Mouse (Mus musculus): ENCODE measurements around the gene Gm4491. TPM values are rescaled to one million over a fixed set of nuclear protein-coding genes. Genes with fewer than 3 reads are reported as not detected.

The Gm4491 gene
- total and polyA plus RNA-seq, 3 experiments = not detected

DNA sequence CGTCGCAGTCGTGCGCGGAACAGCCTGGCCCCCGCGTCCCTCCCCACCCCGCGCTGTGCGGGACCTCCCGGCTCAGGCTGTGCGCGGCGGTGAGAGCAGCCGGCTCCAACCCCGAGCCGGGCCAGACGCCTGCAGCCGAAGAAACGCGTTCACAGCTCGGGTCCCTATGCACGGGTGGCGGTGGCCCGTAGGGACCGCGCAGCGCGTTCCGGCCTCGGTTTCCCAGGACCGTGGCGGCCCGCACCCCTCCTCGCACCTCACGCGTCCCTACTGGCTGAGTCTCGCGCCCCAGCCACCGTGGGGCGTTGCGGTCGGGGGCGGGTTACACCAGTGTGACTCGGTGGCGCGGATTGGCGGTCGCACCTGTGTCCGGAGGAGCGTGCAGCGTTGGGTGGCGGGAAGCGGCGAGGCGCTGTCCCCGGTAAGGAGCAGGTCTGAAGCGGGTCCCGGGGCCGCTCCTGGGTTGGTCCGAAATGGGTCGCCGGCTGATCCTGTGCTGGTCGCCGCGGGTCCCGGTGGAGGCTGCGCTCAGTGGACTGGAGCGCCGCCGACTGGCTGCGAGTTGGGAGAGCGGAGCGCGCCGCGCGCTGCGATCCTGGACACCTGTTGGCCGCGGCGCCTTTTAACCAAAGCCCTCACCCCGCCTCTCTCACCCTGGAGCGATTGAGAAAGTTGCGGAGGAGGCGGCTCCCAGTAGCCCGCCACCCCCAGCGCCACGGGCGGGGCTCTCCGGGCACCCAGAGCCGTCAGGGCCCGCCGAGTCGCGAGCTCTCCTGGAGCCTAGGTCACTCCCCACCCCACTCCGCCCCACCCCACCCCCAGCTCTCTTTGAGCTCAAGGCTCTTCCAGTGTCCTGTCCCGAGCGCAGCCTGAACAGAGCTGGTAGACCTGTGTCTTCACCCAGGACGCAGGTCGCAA lies 11.3 kb downstream of the Gm4491 start, which contains the start of gene Gjb2:
Gene Gjb2 (minus strand): TSS at position 597 of the 918 bp plus-strand sequence.
- H3K36me3 ChIP-seq (replicated peaks in 1 of 2; ENCODE audit: control insufficient read depth in 1 of 2, insufficient read depth in 1 of 2, low read length in 1 of 2) = no peaks in the 10 kb centered on the region
- H3K4me1 ChIP-seq (ENCODE audit: control insufficient read depth in 1 of 2, insufficient read depth in 2 of 2) = no peaks in the 10 kb centered on the region
- H3K9me3 ChIP-seq (replicated peaks; ENCODE audit: low read length) = peaks cover 4% of the 10 kb centered on the region
- dilution Hi-C loops (cut with MboI; ENCODE audit: extremely low pct_ligation_motif_present, extremely low pct_unique_long_range_greater_than_20kb, low sequenced_read_pairs) = no loop called here
- in situ Hi-C loops (cut with MboI; ENCODE audit: low pct_ligation_motif_present, low pct_unique_long_range_greater_than_20kb, low sequenced_read_pairs) = no loop called here
- H3K27me3 ChIP-seq (replicated peaks) = no peaks in the 10 kb centered on the region
- no peak within 1 kb of the TSS for H3K9ac ChIP-seq (ENCODE audit: insufficient read depth, low read depth)
- DNase-seq (ENCODE audit: extremely low read depth) = no peak
- no peak within 1 kb of the TSS for H3K4me2 ChIP-seq (ENCODE audit: insufficient read depth, low read depth, poor library complexity, severe bottlenecking)
- no peak for TF ChIP-seq TBP (conservative IDR thresholded peaks at IDR 0.05; ENCODE audit: low read depth, low read length)
- no peak for TF ChIP-seq NRF1 (IDR thresholded peaks at IDR 0.05; ENCODE audit: low read depth, low read length)
- no peak for TF ChIP-seq E2F4 (IDR thresholded peaks at IDR 0.05; ENCODE audit: insufficient replicate concordance, low read depth, low read length)
- TF ChIP-seq MXI1 (IDR thresholded peaks at IDR 0.05; ENCODE audit: low read depth, low read length) = no peak
- no peak for TF ChIP-seq ZMIZ1 (IDR thresholded peaks at IDR 0.05; ENCODE audit: low read depth, low read length)
- no peak for TF ChIP-seq EP300 (IDR thresholded peaks at IDR 0.05; ENCODE audit: low read length)
- TF ChIP-seq POLR2A (IDR thresholded peaks at IDR 0.05; ENCODE audit: low read depth, low read length) = no peak
- TF ChIP-seq RAD21 (IDR thresholded peaks at IDR 0.05; ENCODE audit: low read depth, low read length) = no peak
- TF ChIP-seq KAT2A (IDR thresholded peaks at IDR 0.05; ENCODE audit: insufficient replicate concordance, low read length) = no peak
- no peak for TF ChIP-seq IRF4 (IDR thresholded peaks at IDR 0.05; ENCODE audit: low read depth, low read length)
- no peak for TF ChIP-seq ELF1 (IDR thresholded peaks at IDR 0.05; ENCODE audit: low read depth, low read length)
- TF ChIP-seq MAZ (IDR thresholded peaks at IDR 0.05; ENCODE audit: low read depth, low read length) = no peak
- TF ChIP-seq RCOR1 (conservative IDR thresholded peaks at IDR 0.05; ENCODE audit: low read depth, low read length) = no peak
- TF ChIP-seq USF2 (conservative IDR thresholded peaks at IDR 0.05; ENCODE audit: low read depth, low read length) = no peak
- no peak within 1 kb of the TSS for H3K27ac ChIP-seq (ENCODE audit: insufficient read depth, low read depth)
- no peaks in the 10 kb centered on the region for H3K79me2 ChIP-seq (replicated peaks; ENCODE audit: control insufficient read depth, extremely low read depth, insufficient read depth, poor library complexity, severe bottlenecking)
- H3K4me3 ChIP-seq (replicated peaks in 1 of 3; ENCODE audit: low read depth in 2 of 3, low read length in 2 of 3, poor library complexity in 1 of 3) = no peak within 1 kb of the TSS

- Histone ChIP-seq H3K9ac (ENCODE audit: insufficient read depth, low read depth) (no peak overlapping the region), H3K4me2 (ENCODE audit: insufficient read depth, low read depth, poor library complexity, severe bottlenecking) (no peak overlapping the region), H3K27ac (ENCODE audit: insufficient read depth, low read depth) (no peak overlapping the region), H3K79me2 (replicated peaks; ENCODE audit: control insufficient read depth, extremely low read depth, insufficient read depth, poor library complexity, severe bottlenecking) (no peaks in the 10 kb centered on the region), H3K36me3 (replicated peaks in 1 of 2; ENCODE audit: control insufficient read depth in 1 of 2, insufficient read depth in 1 of 2, low read length in 1 of 2) (no peaks in the 10 kb centered on the region), H3K4me3 (replicated peaks in 1 of 3; ENCODE audit: low read depth in 2 of 3, low read length in 2 of 3, poor library complexity in 1 of 3) (no peak overlapping the region), H3K9me3 (replicated peaks; ENCODE audit: low read length) (peaks cover 4% of the 10 kb centered on the region), H3K27me3 (replicated peaks) (no peaks in the 10 kb centered on the region), H3K4me1 (ENCODE audit: control insufficient read depth in 1 of 2, insufficient read depth in 2 of 2) (no peaks in the 10 kb centered on the region)
- TF ChIP-seq E2F4 (IDR thresholded peaks at IDR 0.05; ENCODE audit: insufficient replicate concordance, low read depth, low read length) = no peak
- no peak for TF ChIP-seq GABPA (IDR thresholded peaks at IDR 0.05; ENCODE audit: insufficient replicate concordance, low read depth, low read length)
- no peak for TF ChIP-seq USF2 (conservative IDR thresholded peaks at IDR 0.05; ENCODE audit: low read depth, low read length)
- no peak for TF ChIP-seq ZNF384 (IDR thresholded peaks at IDR 0.05; ENCODE audit: low read depth, low read length)
- TF ChIP-seq TBP (conservative IDR thresholded peaks at IDR 0.05; ENCODE audit: low read depth, low read length) = no peak
- TF ChIP-seq RAD21 (IDR thresholded peaks at IDR 0.05; ENCODE audit: low read depth, low read length) = no peak
- no peak for TF ChIP-seq NELFE (IDR thresholded peaks at IDR 0.05; ENCODE audit: low read depth, low read length)
- TF ChIP-seq MEF2A (IDR thresholded peaks at IDR 0.05; ENCODE audit: borderline replicate concordance, low read depth, low read length) = no peak
- no peak for TF ChIP-seq NRF1 (IDR thresholded peaks at IDR 0.05; ENCODE audit: low read depth, low read length)
- in situ Hi-C loops (cut with MboI; ENCODE audit: low pct_ligation_motif_present, low pct_unique_long_range_greater_than_20kb, low sequenced_read_pairs) = no loop called here
- DNase-seq (ENCODE audit: extremely low read depth) = no peak
- dilution Hi-C loops (cut with MboI; ENCODE audit: extremely low pct_ligation_motif_present, extremely low pct_unique_long_range_greater_than_20kb, low sequenced_read_pairs) = no loop called here
Measured at GRCm38 (mm10) chr14:57103711-57104105, 12.0 kb downstream of the Gm4491 start.

All from CH12.LX (cell line).